Mouse (Mus musculus) layer of hippocampus, adult 9-11 months (tissue): ENCODE measurements around the gene Dynlt3.
A peak's percentile ranks its signal among the peaks of the same experiment; 100 is the strongest.
"Not testable (repeated sequence)": the region's sequence is repeated elsewhere in the genome, so short reads cannot be mapped to it uniquely, and the experiment has no call there.

Experiments used
- DNase-seq: peaks from one replicate; pipeline ENCODE4 v3.0.0; 2022

The Dynlt3 gene

GRCm38 (mm10) chrX:9662391-9663111 lies at the start of gene Dynlt3:
TSS of gene Dynlt3 (minus strand) at chrX:9663003.
- peak; percentile 84 for DNase-seq

- no peak for DNase-seq
These were observed 37.0 kb upstream of the Dynlt3 start for GRCm38 (mm10) chrX:9699815-9700214.

GRCm38 (mm10) chrX:9695997-9696396 lies 33.2 kb upstream of the Dynlt3 start:
- no peak for DNase-seq

GRCm38 (mm10) chrX:9672040-9672439 lies 9.2 kb upstream of the Dynlt3 start:
- no peak for DNase-seq

GRCm38 (mm10) chrX:9671418-9671817 lies 8.6 kb upstream of the Dynlt3 start:
- no peak for DNase-seq

- DNase-seq: no peak
These were observed 10.0 kb downstream of the Dynlt3 start for GRCm38 (mm10) chrX:9652806-9653205.

GRCm38 (mm10) chrX:9640594-9640993 lies 22.2 kb downstream of the Dynlt3 start:
- not testable (repeated sequence) for DNase-seq

GRCm38 (mm10) chrX:9640126-9640525 lies 22.7 kb downstream of the Dynlt3 start:
- peak; percentile 10 for DNase-seq
